Mouse (Mus musculus) gastrocnemius, postnatal 25 days (tissue): Measurements from ENCODE around the gene Olfr104-ps. TPM values are rescaled to one million over a fixed set of nuclear protein-coding genes. Genes with fewer than 3 reads are reported as not detected.

ENCODE experiments used
- DNase-seq: peaks from one replicate; pipeline ENCODE4 v3.0.0; 2022
- long read RNA-seq, 2 experiments: library from polyadenylated mRNA; stranded (forward); transcript quantifications; one replicate each; pipeline ENCODE4 v2.0.0; 2021
- total RNA-seq, 2 experiments: library from RNA; stranded (reverse); gene quantifications; 1 replicate in 1 of 2; 2 replicates in 1 of 2; pipeline ENCODE4 v1.2.3; 2021

Olfr104-ps gene
- not detected for total RNA-seq
- long read RNA-seq, experiment 1 = 0 reads
- long read RNA-seq, experiment 2 = 0 reads

- DNase-seq = no peak
Observed at GRCm38 (mm10) chr17:37359282-37359681, at the start of gene Olfr104-ps. Olfr104-ps (plus strand) TSS chr17:37359582.

GRCm38 (mm10) chr17:37310146-37310699 lies 49.2 kb upstream of the Olfr104-ps start:
- no peak for DNase-seq

- no peak for DNase-seq
Observed at GRCm38 (mm10) chr17:37316954-37317353, 42.4 kb upstream of the Olfr104-ps start, which contains the start of gene Olfr102. Olfr102 (minus strand) TSS chr17:37317054.

- DNase-seq = no peak
Observed at GRCm38 (mm10) chr17:37339598-37339997, 19.8 kb upstream of the Olfr104-ps start, which contains the start of gene Olfr103. Olfr103 (minus strand) TSS chr17:37339698.

- no peak for DNase-seq
Observed at GRCm38 (mm10) chr17:37378733-37379132, 19.4 kb downstream of the Olfr104-ps start, which contains the start of gene Olfr105-ps. Olfr105-ps (plus strand) TSS chr17:37379033.

- no peak for DNase-seq
Observed at GRCm38 (mm10) chr17:37390093-37390492, 30.7 kb downstream of the Olfr104-ps start, which contains the start of gene Olfr106-ps. Olfr106-ps (plus strand) TSS chr17:37390393.

GRCm38 (mm10) chr17:37398926-37399325 lies 39.5 kb downstream of the Olfr104-ps start, which contains the start of gene Olfr107:
Olfr107 (plus strand) TSS chr17:37399226.
- DNase-seq = no peak

GRCm38 (mm10) chr17:37413380-37413779 lies 54.0 kb downstream of the Olfr104-ps start:
- DNase-seq = no peak

Other genes with a start within 250 kb of the Olfr104-ps start
- gene Olfr92, start 239.5 kb upstream of the Olfr104-ps start, total RNA-seq = not detected
- not detected for gene Olfr93, start 198.1 kb upstream of the Olfr104-ps start, total RNA-seq
- not detected for gene Ubd, start 165.7 kb upstream of the Olfr104-ps start, total RNA-seq
- not detected for gene Olfr94, start 158.6 kb upstream of the Olfr104-ps start, total RNA-seq
- gene Olfr95, start 146.5 kb upstream of the Olfr104-ps start, total RNA-seq = not detected
- not detected for gene Olfr96, start 139.4 kb upstream of the Olfr104-ps start, total RNA-seq
- gene Olfr97, start 122.3 kb upstream of the Olfr104-ps start, total RNA-seq = not detected
- gene Olfr98, start 95.8 kb upstream of the Olfr104-ps start, total RNA-seq = not detected
- gene H2-M3, start 89.4 kb upstream of the Olfr104-ps start, total RNA-seq = 1 to 10 TPM in 1 of 2 experiments, under 1 TPM in 1; 0.99 to 1.3 TPM
- not detected for gene Olfr99, start 76.1 kb upstream of the Olfr104-ps start, total RNA-seq
- gene Olfr101, start 55.3 kb upstream of the Olfr104-ps start, total RNA-seq = not detected
- not detected for gene Olfr102, start 42.5 kb upstream of the Olfr104-ps start, total RNA-seq
- gene Olfr103, start 19.9 kb upstream of the Olfr104-ps start, total RNA-seq = not detected
- gene Olfr105-ps, start 19.5 kb downstream of the Olfr104-ps start, total RNA-seq = not detected
- gene Olfr106-ps, start 30.8 kb downstream of the Olfr104-ps start, total RNA-seq = not detected
- not detected for gene Olfr107, start 39.6 kb downstream of the Olfr104-ps start, total RNA-seq
- not detected for gene Olfr108, start 85.9 kb downstream of the Olfr104-ps start, total RNA-seq
- not detected for gene Olfr109, start 99.3 kb downstream of the Olfr104-ps start, total RNA-seq
- not detected for gene H2-M2, start 124.0 kb downstream of the Olfr104-ps start, total RNA-seq
- not detected for gene Olfr110, start 132.9 kb downstream of the Olfr104-ps start, total RNA-seq
- gene Olfr111, start 148.4 kb downstream of the Olfr104-ps start, total RNA-seq = not detected
- not detected for gene Olfr112, start 209.9 kb downstream of the Olfr104-ps start, total RNA-seq
- gene Olfr113, start 218.1 kb downstream of the Olfr104-ps start, total RNA-seq = not detected
- gene Olfr114, start 233.2 kb downstream of the Olfr104-ps start, total RNA-seq = not detected